Mouse (Mus musculus) heart, embryonic 12.5 days (tissue): ENCODE measurements around the gene Sh3d19. TPM values are rescaled to one million over a fixed set of nuclear protein-coding genes. Genes with fewer than 3 reads are reported as not detected.
A peak's percentile ranks its signal among the peaks of the same experiment; 100 is the strongest.
"Not testable (repeated sequence)": the region's sequence is repeated elsewhere in the genome, so short reads cannot be mapped to it uniquely, and the experiment has no call there.

ENCODE experiments used
- ATAC-seq: fragments of 200-750 bp; cut with Nextera tagmentation; 2 replicates; pipeline ENCODE4 v1.8.0; 2017; ENCODE audit warnings: moderate TSS enrichment, moderate library complexity; ENCODE audit not compliant: insufficient number of reproducible peaks, low FRiP score
- H3K27ac ChIP-seq: fragments of 300-500 bp; sonication (generic); 2 replicates; pipeline ENCODE4 v1.5.1; 2016; ENCODE audit warnings: mild to moderate bottlenecking, moderate library complexity; ENCODE audit not compliant: poor library complexity, severe bottlenecking
- H3K27me3 ChIP-seq: fragments of 300-500 bp; sonication (generic); replicated peaks from 2 replicates; pipeline ENCODE4 v1.6.1; 2016; ENCODE audit warnings: mild to moderate bottlenecking, moderate library complexity
- H3K36me3 ChIP-seq: fragments of 300-500 bp; sonication (generic); 2 replicates; pipeline ENCODE4 v1.6.1; 2016; ENCODE audit warnings: mild to moderate bottlenecking, moderate library complexity
- H3K4me1 ChIP-seq: fragments of 300-500 bp; sonication (generic); replicated peaks from 2 replicates; pipeline ENCODE4 v1.6.1; 2016; ENCODE audit warnings: mild to moderate bottlenecking
- H3K4me2 ChIP-seq: fragments of 300-500 bp; sonication (generic); 2 replicates; pipeline ENCODE4 v1.6.1; 2016; ENCODE audit warnings: mild to moderate bottlenecking, moderate library complexity
- H3K4me3 ChIP-seq: fragments of 300-500 bp; sonication (generic); 2 replicates; pipeline ENCODE4 v1.5.1; 2016; ENCODE audit warnings: mild to moderate bottlenecking
- H3K9ac ChIP-seq: fragments of 300-500 bp; sonication (generic); 2 replicates; pipeline ENCODE4 v1.6.1; 2016; ENCODE audit warnings: mild to moderate bottlenecking, moderate library complexity
- H3K9me3 ChIP-seq: fragments of 300-500 bp; sonication (generic); replicated peaks from 2 replicates; pipeline ENCODE4 v1.6.1; 2016; ENCODE audit warnings: mild to moderate bottlenecking, moderate library complexity
- WGBS: fragments of 180-500 bp; shearing (Covaris S2); methylation state at CpG from one replicate; pipeline ENCODE4 v1.1.7; 2016; 5-methylcytosine and 5-hydroxymethylcytosine counted together
- polyA plus RNA-seq: library from polyadenylated mRNA; unstranded; fragments of >200 nt; fragmentation: Nextera tagmentation; extraction: Ambion mirVana; gene quantifications from 2 replicates; pipeline ENCODE4 v1.2.1, GENCODE M21; 2016

The Sh3d19 gene
- polyA plus RNA-seq, 1 experiment from 2014 or later, result 16.6 TPM

- not testable (repeated sequence) for H3K27me3 ChIP-seq, H3K4me2 ChIP-seq, H3K27ac ChIP-seq, H3K9ac ChIP-seq, H3K36me3 ChIP-seq, ATAC-seq, H3K4me3 ChIP-seq, H3K9me3 ChIP-seq
- H3K4me1 ChIP-seq, result peaks cover 13% of the 10 kb centered on the region
- 84% methylated on average over 3 of the region's 3 CpGs for WGBS
Measured at GRCm38 (mm10) chr3:85981761-85982160, 10.9 kb downstream of the Sh3d19 start.

GRCm38 (mm10) chr3:85984537-85984936, 13.6 kb downstream of the Sh3d19 start:
- Histone ChIP-seq H3K27ac (no peak overlapping the region), H3K9me3 (0 out of 2 replicates have a peak, but pooled peaks cover 4% of the 10 kb centered on the region), H3K4me1 (peaks cover 9% of the 10 kb centered on the region), H3K4me2 (no peak overlapping the region), H3K4me3 (no peak overlapping the region), H3K36me3 (peaks cover 5% of the 10 kb centered on the region; the same call in 1 of the 2 replicates), H3K9ac (no peak overlapping the region), H3K27me3 (no peaks in the 10 kb centered on the region)
- WGBS, result 85% methylated on average over 6 of the region's 6 CpGs
- ATAC-seq, result no peak

- Histone ChIP-seq H3K4me3 (no peak overlapping the region), H3K9ac (no peak overlapping the region), H3K27me3 (no peaks in the 10 kb centered on the region), H3K9me3 (0 out of 2 replicates have a peak, but pooled peaks cover 4% of the 10 kb centered on the region), H3K4me1 (peaks cover 8% of the 10 kb centered on the region), H3K36me3 (no peaks in the 10 kb centered on the region), H3K4me2 (no peak overlapping the region), H3K27ac (no peak overlapping the region)
- WGBS, result 82% methylated on average over 2 of the region's 2 CpGs
- no peak for ATAC-seq
Measured at GRCm38 (mm10) chr3:85987225-85987624, 16.3 kb downstream of the Sh3d19 start.

- WGBS, result 48% methylated on average over 6 of the region's 6 CpGs
- Histone ChIP-seq H3K9ac (no peak overlapping the region), H3K27me3 (no peaks in the 10 kb centered on the region), H3K4me3 (no peak overlapping the region), H3K4me2 (no peak overlapping the region), H3K36me3 (no peaks in the 10 kb centered on the region), H3K27ac (no peak overlapping the region), H3K4me1 (peaks cover 23% of the 10 kb centered on the region), H3K9me3 (0 out of 2 replicates have a peak, but pooled peaks cover 4% of the 10 kb centered on the region)
- no peak for ATAC-seq
Measured at GRCm38 (mm10) chr3:85991140-85991801, 20.4 kb downstream of the Sh3d19 start.

GRCm38 (mm10) chr3:85991802-85992156, 20.9 kb downstream of the Sh3d19 start:
- Histone ChIP-seq H3K4me1 (peaks cover 23% of the 10 kb centered on the region), H3K27ac (no peak overlapping the region), H3K36me3 (no peaks in the 10 kb centered on the region), H3K27me3 (no peaks in the 10 kb centered on the region), H3K4me3 (no peak overlapping the region), H3K4me2 (no peak overlapping the region), H3K9ac (no peak overlapping the region), H3K9me3 (0 out of 2 replicates have a peak, but pooled peaks cover 4% of the 10 kb centered on the region)
- ATAC-seq, result peak; percentile 76
- WGBS, result 52% methylated on average over 5 of the region's 5 CpGs

GRCm38 (mm10) chr3:85993744-85994143, 22.8 kb downstream of the Sh3d19 start:
- no peaks in the 10 kb centered on the region for H3K9me3 ChIP-seq
- 24% methylated on average over 11 of the region's 11 CpGs for WGBS
- no peaks in the 10 kb centered on the region for H3K27me3 ChIP-seq
- H3K4me3 ChIP-seq, result no peak overlapping the region
- ATAC-seq, result peak; percentile 66; the same call in 1 of the 2 replicates
- no peak overlapping the region for H3K9ac ChIP-seq
- no peaks in the 10 kb centered on the region for H3K36me3 ChIP-seq
- peak overlapping the region; percentile 55 for H3K4me2 ChIP-seq
- H3K27ac ChIP-seq, result no peak overlapping the region
- H3K4me1 ChIP-seq, result peaks cover 23% of the 10 kb centered on the region

GRCm38 (mm10) chr3:85994645-85995044, 23.7 kb downstream of the Sh3d19 start:
- Histone ChIP-seq H3K9ac (no peak overlapping the region), H3K4me3 (no peak overlapping the region), H3K4me1 (peaks cover 23% of the 10 kb centered on the region), H3K36me3 (no peaks in the 10 kb centered on the region), H3K4me2 (no peak overlapping the region), H3K9me3 (no peaks in the 10 kb centered on the region), H3K27me3 (no peaks in the 10 kb centered on the region), H3K27ac (no peak overlapping the region)
- ATAC-seq, result no peak
- WGBS, result 89% methylated on average over 4 of the region's 4 CpGs

- Histone ChIP-seq H3K4me3 (no peak overlapping the region), H3K9me3 (no peaks in the 10 kb centered on the region), H3K27me3 (no peaks in the 10 kb centered on the region), H3K27ac (no peak overlapping the region), H3K9ac (no peak overlapping the region), H3K36me3 (no peaks in the 10 kb centered on the region), H3K4me1 (0 out of 2 replicates have a peak, but pooled peaks cover 4% of the 10 kb centered on the region), H3K4me2 (no peak overlapping the region)
- ATAC-seq, result no peak
- WGBS, result 84% methylated on average over 3 of the region's 3 CpGs
Measured at GRCm38 (mm10) chr3:86001271-86001670, 30.4 kb downstream of the Sh3d19 start.

- ATAC-seq, result no peak
- Histone ChIP-seq H3K9ac (no peak within 1 kb of the TSS), H3K27ac (no peak within 1 kb of the TSS), H3K9me3 (no peaks in the 10 kb centered on the region), H3K4me1 (0 out of 2 replicates have a peak, but pooled peaks cover 4% of the 10 kb centered on the region), H3K4me3 (no peak within 1 kb of the TSS), H3K27me3 (no peaks in the 10 kb centered on the region), H3K36me3 (no peaks in the 10 kb centered on the region), H3K4me2 (no peak within 1 kb of the TSS)
- 70% methylated on average over 17 of the region's 17 CpGs for WGBS
Measured at GRCm38 (mm10) chr3:86002423-86002822, 31.5 kb downstream of the Sh3d19 start, which contains the start of gene Prss48. Prss48 (minus strand) TSS chr3:86002491.

- no peak overlapping the region for H3K4me2 ChIP-seq
- no peak overlapping the region for H3K27ac ChIP-seq
- no peaks in the 10 kb centered on the region for H3K27me3 ChIP-seq
- no peaks in the 10 kb centered on the region for H3K9me3 ChIP-seq
- WGBS, result 76% methylated on average over 5 of the region's 5 CpGs
- no peak overlapping the region for H3K4me3 ChIP-seq
- ATAC-seq, result no peak
- 0 out of 2 replicates have a peak, but pooled peaks cover 4% of the 10 kb centered on the region for H3K4me1 ChIP-seq
- H3K36me3 ChIP-seq, result no peaks in the 10 kb centered on the region
- no peak overlapping the region for H3K9ac ChIP-seq
Measured at GRCm38 (mm10) chr3:86002940-86003339, 32.0 kb downstream of the Sh3d19 start.

GRCm38 (mm10) chr3:86004751-86005150, 33.8 kb downstream of the Sh3d19 start:
- 0 out of 2 replicates have a peak, but pooled peaks cover 4% of the 10 kb centered on the region for H3K4me1 ChIP-seq

More at GRCm38 (mm10) chr3:86004751-86005150, 33.8 kb downstream of the Sh3d19 start:
- Histone ChIP-seq H3K36me3 (peaks cover 9% of the 10 kb centered on the region), H3K4me2 (no peak overlapping the region), H3K4me3 (no peak overlapping the region), H3K27ac (no peak overlapping the region), H3K9me3 (no peaks in the 10 kb centered on the region), H3K27me3 (no peaks in the 10 kb centered on the region), H3K9ac (no peak overlapping the region)
- 92% methylated on average over 10 of the region's 10 CpGs for WGBS
- no peak for ATAC-seq
